Mouse (Mus musculus): ENCODE measurements around the gene Glt1d1. TPM values are rescaled to one million over a fixed set of nuclear protein-coding genes. Genes with fewer than 3 reads are reported as not detected.
A peak's percentile ranks its signal among the peaks of the same experiment; 100 is the strongest.

The Glt1d1 gene
- polyA plus RNA-seq, 1 experiment, result 37.9 TPM

GRCm38 (mm10) chr5:127673913-127674312 lies 41.9 kb downstream of the Glt1d1 start:
- Histone ChIP-seq H3K4me3 (ENCODE audit: control insufficient read depth, low read depth, low read length) (no peak overlapping the region), H3K27me3 (ENCODE audit: control insufficient read depth, insufficient read depth, low read length) (no peaks in the 10 kb centered on the region), H3K27ac (ENCODE audit: control insufficient read depth, insufficient read depth, low read depth, low read length) (no peak overlapping the region), H3K4me1 (ENCODE audit: control insufficient read depth, insufficient read depth, low read length) (no peaks in the 10 kb centered on the region), H3K36me3 (ENCODE audit: control insufficient read depth, insufficient read depth, low read length) (no peaks in the 10 kb centered on the region)
- no peak for TF ChIP-seq POLR2A (IDR thresholded peaks at IDR 0.05; ENCODE audit: control insufficient read depth, low read depth, low read length)
- peak; percentile 38; the same call in 1 of the 2 replicates for TF ChIP-seq CTCF (IDR thresholded peaks at IDR 0.05; ENCODE audit: control insufficient read depth, insufficient read depth, insufficient replicate concordance, low read depth, low read length)

- no peaks in the 10 kb centered on the region for H3K4me1 ChIP-seq (ENCODE audit: control insufficient read depth, insufficient read depth, low read length)
Observed at GRCm38 (mm10) chr5:127677561-127677960, 45.5 kb downstream of the Glt1d1 start.

GRCm38 (mm10) chr5:127678501-127678900 lies 46.4 kb downstream of the Glt1d1 start:
- H3K4me3 ChIP-seq (ENCODE audit: control insufficient read depth, low read depth, low read length), result no peak overlapping the region
- TF ChIP-seq CTCF (IDR thresholded peaks at IDR 0.05; ENCODE audit: control insufficient read depth, insufficient read depth, insufficient replicate concordance, low read depth, low read length) (peak; percentile 20; the same call in 1 of the 2 replicates), POLR2A (IDR thresholded peaks at IDR 0.05; ENCODE audit: control insufficient read depth, low read depth, low read length) (no peak)
- H3K4me1 ChIP-seq (ENCODE audit: control insufficient read depth, insufficient read depth, low read length), result no peaks in the 10 kb centered on the region

More at GRCm38 (mm10) chr5:127677561-127677960, 45.5 kb downstream of the Glt1d1 start:
- Histone ChIP-seq H3K27me3 (ENCODE audit: control insufficient read depth, insufficient read depth, low read length) (no peaks in the 10 kb centered on the region), H3K36me3 (ENCODE audit: control insufficient read depth, insufficient read depth, low read length) (no peaks in the 10 kb centered on the region), H3K4me3 (ENCODE audit: control insufficient read depth, low read depth, low read length) (no peak overlapping the region), H3K27ac (ENCODE audit: control insufficient read depth, insufficient read depth, low read depth, low read length) (no peak overlapping the region)
- no peak for TF ChIP-seq CTCF (IDR thresholded peaks at IDR 0.05; ENCODE audit: control insufficient read depth, insufficient read depth, insufficient replicate concordance, low read depth, low read length)
- TF ChIP-seq POLR2A (IDR thresholded peaks at IDR 0.05; ENCODE audit: control insufficient read depth, low read depth, low read length), result no peak

GRCm38 (mm10) chr5:127688568-127689170 lies 56.6 kb downstream of the Glt1d1 start:
- TF ChIP-seq POLR2A (IDR thresholded peaks at IDR 0.05; ENCODE audit: control insufficient read depth, low read depth, low read length) (no peak), CTCF (IDR thresholded peaks at IDR 0.05; ENCODE audit: control insufficient read depth, insufficient read depth, insufficient replicate concordance, low read depth, low read length) (no peak)
- Histone ChIP-seq H3K4me3 (ENCODE audit: control insufficient read depth, low read depth, low read length) (no peak overlapping the region), H3K27me3 (ENCODE audit: control insufficient read depth, insufficient read depth, low read length) (no peaks in the 10 kb centered on the region), H3K4me1 (ENCODE audit: control insufficient read depth, insufficient read depth, low read length) (no peaks in the 10 kb centered on the region), H3K36me3 (ENCODE audit: control insufficient read depth, insufficient read depth, low read length) (no peaks in the 10 kb centered on the region), H3K27ac (ENCODE audit: control insufficient read depth, insufficient read depth, low read depth, low read length) (no peak overlapping the region)

More at GRCm38 (mm10) chr5:127678501-127678900, 46.4 kb downstream of the Glt1d1 start:
- H3K27me3 ChIP-seq (ENCODE audit: control insufficient read depth, insufficient read depth, low read length), result no peaks in the 10 kb centered on the region
- H3K27ac ChIP-seq (ENCODE audit: control insufficient read depth, insufficient read depth, low read depth, low read length), result no peak overlapping the region
- H3K36me3 ChIP-seq (ENCODE audit: control insufficient read depth, insufficient read depth, low read length), result no peaks in the 10 kb centered on the region

GRCm38 (mm10) chr5:127691085-127691484 lies 59.0 kb downstream of the Glt1d1 start:
- Histone ChIP-seq H3K27me3 (ENCODE audit: control insufficient read depth, insufficient read depth, low read length) (no peaks in the 10 kb centered on the region), H3K4me3 (ENCODE audit: control insufficient read depth, low read depth, low read length) (no peak overlapping the region), H3K36me3 (ENCODE audit: control insufficient read depth, insufficient read depth, low read length) (no peaks in the 10 kb centered on the region), H3K27ac (ENCODE audit: control insufficient read depth, insufficient read depth, low read depth, low read length) (no peak overlapping the region), H3K4me1 (ENCODE audit: control insufficient read depth, insufficient read depth, low read length) (no peaks in the 10 kb centered on the region)
- TF ChIP-seq CTCF (IDR thresholded peaks at IDR 0.05; ENCODE audit: control insufficient read depth, insufficient read depth, insufficient replicate concordance, low read depth, low read length), result no peak
- no peak for TF ChIP-seq POLR2A (IDR thresholded peaks at IDR 0.05; ENCODE audit: control insufficient read depth, low read depth, low read length)

- Histone ChIP-seq H3K4me3 (ENCODE audit: control insufficient read depth, low read depth, low read length) (no peak overlapping the region), H3K27ac (ENCODE audit: control insufficient read depth, insufficient read depth, low read depth, low read length) (no peak overlapping the region)
- no peak for TF ChIP-seq POLR2A (IDR thresholded peaks at IDR 0.05; ENCODE audit: control insufficient read depth, low read depth, low read length)
- TF ChIP-seq CTCF (IDR thresholded peaks at IDR 0.05; ENCODE audit: control insufficient read depth, insufficient read depth, insufficient replicate concordance, low read depth, low read length), result no peak
Observed at GRCm38 (mm10) chr5:127691581-127691980, 59.5 kb downstream of the Glt1d1 start.

GRCm38 (mm10) chr5:127695898-127696297 lies 63.8 kb downstream of the Glt1d1 start:
- H3K27me3 ChIP-seq (ENCODE audit: control insufficient read depth, insufficient read depth, low read length), result no peaks in the 10 kb centered on the region
- H3K4me3 ChIP-seq (ENCODE audit: control insufficient read depth, low read depth, low read length), result no peak overlapping the region
- TF ChIP-seq CTCF (IDR thresholded peaks at IDR 0.05; ENCODE audit: control insufficient read depth, insufficient read depth, insufficient replicate concordance, low read depth, low read length), result no peak
- TF ChIP-seq POLR2A (IDR thresholded peaks at IDR 0.05; ENCODE audit: control insufficient read depth, low read depth, low read length), result no peak
- H3K27ac ChIP-seq (ENCODE audit: control insufficient read depth, insufficient read depth, low read depth, low read length), result no peak overlapping the region
- no peaks in the 10 kb centered on the region for H3K4me1 ChIP-seq (ENCODE audit: control insufficient read depth, insufficient read depth, low read length)
- H3K36me3 ChIP-seq (ENCODE audit: control insufficient read depth, insufficient read depth, low read length), result no peaks in the 10 kb centered on the region

More at GRCm38 (mm10) chr5:127691581-127691980, 59.5 kb downstream of the Glt1d1 start:
- Histone ChIP-seq H3K27me3 (ENCODE audit: control insufficient read depth, insufficient read depth, low read length) (no peaks in the 10 kb centered on the region), H3K4me1 (ENCODE audit: control insufficient read depth, insufficient read depth, low read length) (no peaks in the 10 kb centered on the region), H3K36me3 (ENCODE audit: control insufficient read depth, insufficient read depth, low read length) (no peaks in the 10 kb centered on the region)
